Mouse (Mus musculus) neural tube, embryonic 12.5 days (tissue): ENCODE measurements at regions not wholly inside any gene's neighbourhood (a gene's known extent, or its start where the extent isn't known, plus 50 kb on each side); places are given as distances from the start of the nearest gene placed in this dataset.

Experiments used
- ATAC-seq: fragments of 200-750 bp; cut with Nextera tagmentation; 2 replicates; pipeline ENCODE4 v1.8.0; 2017; ENCODE audit warnings: low read depth, mild to moderate bottlenecking, moderate TSS enrichment, moderate library complexity; ENCODE audit not compliant: low FRiP score
- H3K27ac ChIP-seq: fragments of 300-500 bp; sonication (generic); 2 replicates; pipeline ENCODE4 v1.5.1; 2016
- H3K27me3 ChIP-seq: fragments of 300-500 bp; sonication (generic); replicated peaks from 2 replicates; pipeline ENCODE4 v1.6.1; 2016; ENCODE audit warnings: mild to moderate bottlenecking
- H3K36me3 ChIP-seq: fragments of 300-500 bp; sonication (generic); 2 replicates; pipeline ENCODE4 v1.6.1; 2016; ENCODE audit warnings: mild to moderate bottlenecking
- H3K4me1 ChIP-seq: fragments of 300-500 bp; sonication (generic); 2 replicates; pipeline ENCODE4 v1.6.1; 2016
- H3K4me2 ChIP-seq: fragments of 300-500 bp; sonication (generic); replicated peaks from 2 replicates; pipeline ENCODE4 v1.6.1; 2016; ENCODE audit warnings: mild to moderate bottlenecking
- H3K4me3 ChIP-seq: fragments of 300-500 bp; sonication (generic); 2 replicates; pipeline ENCODE4 v1.5.1; 2016
- H3K9ac ChIP-seq: fragments of 300-500 bp; sonication (generic); 2 replicates; pipeline ENCODE4 v1.6.1; 2016; ENCODE audit warnings: mild to moderate bottlenecking
- H3K9me3 ChIP-seq: fragments of 300-500 bp; sonication (generic); 2 replicates; pipeline ENCODE4 v1.6.1; 2016; ENCODE audit warnings: mild to moderate bottlenecking
- WGBS: fragments of 180-500 bp; shearing (Covaris S2); methylation state at CpG from one replicate; pipeline ENCODE4 v1.1.7; 2016; 5-methylcytosine and 5-hydroxymethylcytosine counted together

GRCm38 (mm10) chr4:53277741-53278525 is 118.2 kb upstream of the Abca1 start:
- no peaks in the 10 kb centered on the region for H3K4me1 ChIP-seq
- no peaks in the 10 kb centered on the region for H3K27me3 ChIP-seq
- no peaks in the 10 kb centered on the region for H3K36me3 ChIP-seq
- H3K4me3 ChIP-seq: no peak overlapping the region
- 65% methylated on average over 12 of the region's 12 CpGs for WGBS
- no peak overlapping the region for H3K27ac ChIP-seq
- ATAC-seq: no peak
- H3K9me3 ChIP-seq: no peaks in the 10 kb centered on the region
- no peak overlapping the region for H3K4me2 ChIP-seq
- H3K9ac ChIP-seq: no peak overlapping the region

GRCm38 (mm10) chr4:53270433-53270832 is 110.7 kb upstream of the Abca1 start:
- Histone ChIP-seq H3K9me3 (no peaks in the 10 kb centered on the region), H3K27ac (no peak overlapping the region), H3K27me3 (no peaks in the 10 kb centered on the region), H3K9ac (no peak overlapping the region), H3K36me3 (no peaks in the 10 kb centered on the region), H3K4me3 (no peak overlapping the region), H3K4me2 (no peak overlapping the region), H3K4me1 (no peaks in the 10 kb centered on the region)
- WGBS: 90% methylated on average over 10 of the region's 10 CpGs
- no peak for ATAC-seq

- H3K36me3 ChIP-seq: no peaks in the 10 kb centered on the region
- 95% methylated on average over 5 of the region's 5 CpGs for WGBS
- ATAC-seq: no peak
- no peaks in the 10 kb centered on the region for H3K4me1 ChIP-seq
- no peak overlapping the region for H3K9ac ChIP-seq
- no peak overlapping the region for H3K4me2 ChIP-seq
- no peaks in the 10 kb centered on the region for H3K9me3 ChIP-seq
- H3K27me3 ChIP-seq: no peaks in the 10 kb centered on the region
- no peak overlapping the region for H3K4me3 ChIP-seq
- no peak overlapping the region for H3K27ac ChIP-seq
Measured at GRCm38 (mm10) chr4:53269999-53270398, 110.3 kb upstream of the Abca1 start.

GRCm38 (mm10) chr4:53269251-53269842 is 109.7 kb upstream of the Abca1 start:
- H3K4me2 ChIP-seq: no peak overlapping the region
- H3K27ac ChIP-seq: no peak overlapping the region
- no peak for ATAC-seq
- H3K9me3 ChIP-seq: no peaks in the 10 kb centered on the region
- no peak overlapping the region for H3K4me3 ChIP-seq
- H3K36me3 ChIP-seq: no peaks in the 10 kb centered on the region
- 91% methylated on average over 5 of the region's 5 CpGs for WGBS
- no peak overlapping the region for H3K9ac ChIP-seq
- no peaks in the 10 kb centered on the region for H3K27me3 ChIP-seq
- no peaks in the 10 kb centered on the region for H3K4me1 ChIP-seq

- Histone ChIP-seq H3K9ac (no peak overlapping the region), H3K27me3 (no peaks in the 10 kb centered on the region), H3K9me3 (no peaks in the 10 kb centered on the region), H3K36me3 (no peaks in the 10 kb centered on the region), H3K4me1 (peaks cover 9% of the 10 kb centered on the region), H3K27ac (no peak overlapping the region), H3K4me2 (no peak overlapping the region), H3K4me3 (no peak overlapping the region)
- 87% methylated on average over 5 of the region's 5 CpGs for WGBS
- no peak for ATAC-seq
Measured at GRCm38 (mm10) chr4:53264901-53265300, 105.2 kb upstream of the Abca1 start.

GRCm38 (mm10) chr4:53264501-53264900 is 104.8 kb upstream of the Abca1 start:
- H3K4me2 ChIP-seq: no peak overlapping the region
- WGBS: 79% methylated on average over 2 of the region's 2 CpGs
- no peaks in the 10 kb centered on the region for H3K36me3 ChIP-seq
- H3K27me3 ChIP-seq: no peaks in the 10 kb centered on the region
- ATAC-seq: no peak
- H3K9me3 ChIP-seq: no peaks in the 10 kb centered on the region
- H3K4me1 ChIP-seq: peaks cover 9% of the 10 kb centered on the region
- H3K27ac ChIP-seq: no peak overlapping the region
- no peak overlapping the region for H3K4me3 ChIP-seq
- H3K9ac ChIP-seq: no peak overlapping the region

- no peaks in the 10 kb centered on the region for H3K36me3 ChIP-seq
- no peaks in the 10 kb centered on the region for H3K27me3 ChIP-seq
- H3K9ac ChIP-seq: no peak overlapping the region
- no peak overlapping the region for H3K4me2 ChIP-seq
- no peak overlapping the region for H3K27ac ChIP-seq
- WGBS: 68% methylated on average over 13 of the region's 13 CpGs
- peaks cover 9% of the 10 kb centered on the region for H3K4me1 ChIP-seq
- H3K4me3 ChIP-seq: no peak overlapping the region
- peak; percentile 61; the same call in 1 of the 2 replicates for ATAC-seq
- no peaks in the 10 kb centered on the region for H3K9me3 ChIP-seq
Measured at GRCm38 (mm10) chr4:53263776-53264175, 104.1 kb upstream of the Abca1 start.

- Histone ChIP-seq H3K27ac (no peak overlapping the region), H3K27me3 (no peaks in the 10 kb centered on the region), H3K36me3 (no peaks in the 10 kb centered on the region), H3K4me1 (peaks cover 9% of the 10 kb centered on the region), H3K4me3 (no peak overlapping the region), H3K4me2 (no peak overlapping the region), H3K9ac (no peak overlapping the region), H3K9me3 (no peaks in the 10 kb centered on the region)
- WGBS: 87% methylated on average over 5 of the region's 5 CpGs
- no peak for ATAC-seq
Measured at GRCm38 (mm10) chr4:53262466-53262865, 102.8 kb upstream of the Abca1 start.

- Histone ChIP-seq H3K36me3 (no peaks in the 10 kb centered on the region), H3K27ac (no peak overlapping the region), H3K27me3 (no peaks in the 10 kb centered on the region), H3K9me3 (no peaks in the 10 kb centered on the region), H3K4me1 (peaks cover 9% of the 10 kb centered on the region), H3K4me2 (no peak overlapping the region), H3K9ac (no peak overlapping the region), H3K4me3 (no peak overlapping the region)
- ATAC-seq: no peak
- WGBS: 80% methylated on average over 6 of the region's 6 CpGs
Measured at GRCm38 (mm10) chr4:53261556-53262140, 102.0 kb upstream of the Abca1 start.

- 92% methylated on average over 6 of the region's 6 CpGs for WGBS
- no peak for ATAC-seq
- H3K4me2 ChIP-seq: no peak overlapping the region
- H3K27ac ChIP-seq: no peak overlapping the region
- H3K4me3 ChIP-seq: no peak overlapping the region
- H3K9me3 ChIP-seq: no peaks in the 10 kb centered on the region
- H3K27me3 ChIP-seq: no peaks in the 10 kb centered on the region
- peaks cover 7% of the 10 kb centered on the region for H3K4me1 ChIP-seq
- no peak overlapping the region for H3K9ac ChIP-seq
- H3K36me3 ChIP-seq: no peaks in the 10 kb centered on the region
Measured at GRCm38 (mm10) chr4:53258975-53259374, 99.3 kb upstream of the Abca1 start.

GRCm38 (mm10) chr4:53256996-53257395 is 97.3 kb upstream of the Abca1 start:
- ATAC-seq: no peak
- H3K4me2 ChIP-seq: no peak overlapping the region
- H3K36me3 ChIP-seq: no peaks in the 10 kb centered on the region
- 73% methylated on average over 5 of the region's 5 CpGs for WGBS
- no peak overlapping the region for H3K4me3 ChIP-seq
- no peak overlapping the region for H3K27ac ChIP-seq
- no peaks in the 10 kb centered on the region for H3K27me3 ChIP-seq
- peaks cover 3% of the 10 kb centered on the region; the same call in 1 of the 2 replicates for H3K4me1 ChIP-seq
- no peaks in the 10 kb centered on the region for H3K9me3 ChIP-seq
- H3K9ac ChIP-seq: no peak overlapping the region

- H3K9me3 ChIP-seq: no peaks in the 10 kb centered on the region
- peaks cover 3% of the 10 kb centered on the region; the same call in 1 of the 2 replicates for H3K4me1 ChIP-seq
- H3K4me3 ChIP-seq: no peak overlapping the region
- H3K36me3 ChIP-seq: no peaks in the 10 kb centered on the region
- H3K27ac ChIP-seq: no peak overlapping the region
- H3K9ac ChIP-seq: no peak overlapping the region
- no peaks in the 10 kb centered on the region for H3K27me3 ChIP-seq
- WGBS: 73% methylated on average over 6 of the region's 6 CpGs
- H3K4me2 ChIP-seq: no peak overlapping the region
- no peak for ATAC-seq
Measured at GRCm38 (mm10) chr4:53254483-53254882, 94.8 kb upstream of the Abca1 start.
